Mouse (Mus musculus): ENCODE results near the gene Id2. TPM values are rescaled to one million over a fixed set of nuclear protein-coding genes. Genes with fewer than 3 reads are reported as not detected.

The Id2 gene
- total RNA-seq, 2 experiments from 2014 or later: 13.0 TPM

DNA sequence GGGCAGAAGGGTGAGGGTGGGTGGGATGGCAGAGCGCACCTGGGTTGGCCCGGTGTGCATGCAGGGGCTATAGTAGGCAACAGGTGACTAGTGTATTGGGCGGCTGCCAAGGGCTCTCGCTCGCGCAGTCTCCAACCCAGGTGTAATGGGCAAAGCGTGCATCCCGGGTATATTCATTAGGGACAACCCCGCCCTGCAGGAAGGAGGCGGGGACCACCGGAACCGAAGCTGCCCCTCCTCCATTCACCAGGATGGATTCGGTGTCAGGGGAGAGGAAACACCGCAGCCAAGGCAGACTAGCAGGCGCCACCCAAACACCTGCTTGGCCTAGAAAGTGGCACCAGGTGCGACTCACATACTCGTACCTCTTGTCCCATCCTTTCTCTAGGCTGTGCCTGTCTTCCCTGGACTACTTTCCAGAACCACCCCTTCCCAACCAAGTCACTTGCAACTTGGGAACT, 4.2 kb downstream of the Id2 start:
- DNase-seq: peak; percentile 18 to 22
- intact Hi-C loops (cut with DNase I): loop anchor here (1.0 to 10.0 kb wide), 10 partner anchors 65 to 1352 kb away; no protein-coding TSS in a partner anchor

DNA sequence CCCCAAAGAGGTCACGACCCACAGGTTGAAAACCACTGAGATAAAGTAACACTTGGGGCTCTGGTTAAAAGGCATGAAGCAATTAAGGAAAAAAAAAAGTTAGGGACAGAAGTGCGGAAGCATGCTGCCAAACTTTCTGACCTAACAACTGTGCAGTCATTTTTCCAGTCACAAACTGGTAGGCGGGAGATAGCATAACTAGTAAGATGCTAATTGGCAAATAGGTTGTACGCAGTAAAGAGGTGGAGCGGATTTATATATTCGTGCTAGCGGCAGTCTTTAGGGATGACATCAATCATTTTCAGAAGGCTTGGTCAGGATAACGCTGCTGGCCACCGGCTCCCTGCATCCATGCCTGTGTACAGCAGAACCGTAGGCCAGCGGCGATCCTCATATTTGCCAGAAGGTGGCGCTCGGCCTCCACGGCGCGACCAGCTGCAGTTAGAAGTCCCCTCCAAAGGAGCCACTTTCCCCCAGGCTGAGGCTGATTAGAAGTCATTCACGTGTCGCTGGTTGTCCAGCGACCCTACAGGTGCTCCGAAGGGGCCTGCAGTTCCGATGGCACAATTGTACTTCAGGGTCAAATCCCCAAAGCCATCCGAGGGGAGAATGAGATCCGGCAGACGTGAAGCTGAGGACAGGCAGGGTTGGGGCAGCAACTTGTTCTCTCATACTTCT, 4.8 kb downstream of the Id2 start:
- intact Hi-C loops (cut with DNase I): loop anchor here (1.0 to 10.0 kb wide), 10 partner anchors 65 to 1353 kb away; no protein-coding TSS in a partner anchor
- peak; percentile 89 to 91 for DNase-seq

DNA sequence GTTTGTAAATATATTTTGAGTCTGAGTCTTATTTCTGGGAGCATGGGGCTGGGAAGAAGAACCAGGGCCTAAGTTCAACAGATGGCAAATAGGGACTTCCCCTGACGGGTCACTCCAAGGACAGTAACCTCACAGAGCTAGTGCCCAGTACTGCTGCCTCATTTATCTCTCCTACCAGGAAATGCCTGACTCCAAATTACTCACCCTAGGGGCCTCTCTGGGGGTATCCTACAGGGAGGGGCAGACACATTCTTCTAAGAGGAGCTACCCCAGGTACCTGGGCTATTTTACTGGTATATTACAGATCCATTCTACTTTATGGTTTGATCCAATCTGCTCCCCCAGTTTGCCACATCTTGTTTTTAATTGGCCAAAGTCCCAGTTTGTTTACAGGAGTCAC, 7.5 kb downstream of the Id2 start:
- intact Hi-C loops (cut with DNase I): no loop called here
- DNase-seq: no peak

DNA sequence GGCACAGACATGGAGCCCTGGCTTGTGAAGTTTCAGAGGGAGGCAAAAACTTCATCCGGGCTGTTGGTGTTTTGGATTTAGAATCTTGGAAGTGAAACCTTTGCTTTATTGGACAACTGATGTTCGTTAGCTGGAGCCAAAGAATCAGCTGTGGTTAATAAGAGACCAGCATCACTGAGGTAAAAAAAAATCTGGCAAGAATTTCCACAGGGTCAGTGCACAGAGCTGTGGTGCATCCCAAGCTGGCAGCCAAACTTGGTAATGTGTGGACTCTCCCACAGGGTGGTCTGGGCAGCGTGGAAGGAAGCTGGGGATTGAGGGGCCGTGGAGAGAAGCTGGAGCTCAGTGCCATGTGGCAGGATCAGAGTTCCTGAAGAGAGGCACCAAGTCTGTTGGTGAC, 10.0 kb downstream of the Id2 start:
- intact Hi-C loops (cut with DNase I): no loop called here
- DNase-seq: no peak

DNA sequence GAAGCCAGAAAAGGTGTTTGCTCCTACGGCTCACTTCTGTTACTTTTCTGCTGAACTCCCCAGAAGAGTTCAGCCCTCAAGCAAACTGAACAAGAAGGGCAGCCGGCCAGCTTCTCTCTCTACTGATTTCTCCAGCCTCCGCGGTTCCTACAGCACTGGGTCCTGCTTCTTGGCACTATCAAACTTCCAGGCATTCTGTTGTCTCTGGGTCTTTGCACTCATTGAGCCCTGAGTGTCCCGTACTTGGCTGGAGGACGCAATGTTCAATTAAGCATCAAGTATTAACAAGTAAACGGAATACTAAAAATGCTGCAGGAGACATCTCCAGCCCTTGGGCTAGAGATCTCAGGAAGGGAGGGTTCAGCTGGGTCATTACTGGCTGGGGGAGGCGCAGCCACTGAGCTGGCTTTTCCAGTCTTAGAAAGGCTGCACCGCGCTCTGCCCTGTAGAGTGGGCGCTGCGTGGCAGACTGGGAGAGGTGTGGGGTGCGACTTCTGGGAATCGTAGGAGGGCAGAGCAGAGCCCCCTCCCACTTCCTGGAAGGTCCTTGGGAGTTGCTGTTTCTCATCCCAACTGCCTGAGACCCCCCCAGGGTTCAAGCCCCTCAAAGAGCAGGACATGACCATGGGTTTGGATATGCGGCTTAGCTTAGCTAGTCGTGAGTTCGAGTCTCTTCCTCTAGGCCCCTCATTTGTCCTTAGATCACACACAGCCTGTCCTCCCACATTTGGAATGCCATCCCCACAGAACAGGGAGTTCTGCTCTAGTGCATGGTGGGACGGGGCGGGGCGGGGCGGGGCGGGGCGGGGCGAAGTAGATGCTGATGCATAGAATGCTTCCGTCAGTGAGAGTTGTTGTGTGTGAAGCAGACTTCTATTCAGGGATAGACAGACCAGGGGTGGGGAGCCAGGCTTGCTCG, 13.4 kb downstream of the Id2 start:
- no peak for DNase-seq
- intact Hi-C loops (cut with DNase I): no loop called here

DNA sequence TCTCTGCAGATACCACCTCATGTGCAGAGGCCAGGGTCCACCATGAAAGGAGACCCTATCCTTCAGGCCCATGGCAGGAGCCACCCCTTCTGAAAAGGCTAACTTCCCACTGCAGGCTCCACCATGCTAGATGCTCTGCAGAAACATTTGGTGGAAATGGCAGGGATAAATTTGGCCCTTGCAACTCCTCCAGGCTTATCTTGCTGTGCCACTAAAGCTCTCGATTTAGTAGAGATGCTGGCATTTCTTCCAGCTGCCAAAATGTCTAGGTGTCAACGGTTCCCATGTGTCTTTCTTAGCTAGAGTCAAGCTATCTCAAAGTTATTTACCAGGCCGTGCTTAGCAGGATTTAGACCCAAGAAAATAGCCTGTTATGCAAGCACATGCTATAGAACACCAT, 22.6 kb downstream of the Id2 start:
- no peak for DNase-seq
- intact Hi-C loops (cut with DNase I): no loop called here

DNA sequence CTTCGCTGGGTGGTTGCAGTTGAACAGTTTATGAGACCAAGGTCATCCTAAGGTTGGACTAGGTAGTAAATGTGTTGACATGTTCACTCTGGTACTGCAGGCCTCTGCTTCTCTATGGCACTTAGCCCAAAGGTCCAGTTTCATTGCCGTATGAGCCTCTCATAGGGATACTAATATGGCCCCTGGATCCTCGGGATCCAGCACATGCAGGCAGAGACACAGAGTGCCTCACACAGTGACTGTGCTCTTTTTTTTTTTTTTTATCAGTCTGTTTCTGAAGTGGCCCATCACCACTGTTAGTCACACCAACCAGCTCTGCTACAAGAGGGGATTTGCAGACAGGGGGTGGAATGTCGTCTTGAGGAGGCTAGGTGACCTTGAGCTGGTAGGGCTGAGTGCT, 23.6 kb downstream of the Id2 start:
- intact Hi-C loops (cut with DNase I): no loop called here
- DNase-seq: no peak

DNA sequence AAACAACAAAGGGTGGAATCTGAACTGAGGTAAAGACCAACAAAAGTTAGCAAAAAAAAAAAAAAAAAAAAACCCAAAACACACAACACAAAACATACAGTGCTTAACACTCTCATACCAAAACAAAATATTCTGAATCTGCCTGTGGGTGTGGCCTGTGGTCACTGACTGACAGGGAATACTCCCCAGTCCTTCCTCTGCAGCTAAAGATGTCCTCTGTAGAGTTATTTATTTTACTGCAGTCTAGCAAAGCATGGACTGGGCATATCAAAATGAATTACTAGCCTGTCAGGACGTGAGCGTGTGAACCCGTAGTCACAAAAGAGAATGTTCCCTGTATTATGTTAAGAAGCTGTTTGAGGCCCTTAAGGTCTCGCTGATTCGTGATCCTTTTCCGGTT, 34.7 kb downstream of the Id2 start:
- DNase-seq: no peak
- intact Hi-C loops (cut with DNase I): no loop called here

DNA sequence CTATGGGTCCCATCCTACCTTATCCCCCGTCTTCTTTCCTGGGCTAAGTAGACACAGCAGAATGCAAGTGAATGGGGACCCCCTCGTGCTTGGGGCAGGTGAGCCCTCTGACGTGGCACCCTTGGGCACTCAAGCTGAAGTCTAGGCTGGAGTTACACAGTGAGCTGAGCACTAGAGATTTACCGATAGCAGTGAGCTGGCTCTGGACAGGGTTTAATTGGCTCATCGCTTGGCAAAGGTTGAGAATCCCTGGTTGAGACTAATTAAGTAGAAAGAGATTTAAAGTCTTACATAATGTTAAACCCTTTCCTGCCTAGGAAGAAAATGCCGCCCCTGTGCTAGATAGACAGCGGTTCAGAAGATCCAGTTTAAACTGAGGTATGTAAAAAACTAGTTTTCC, 36.0 kb downstream of the Id2 start:
- intact Hi-C loops (cut with DNase I): no loop called here
- no peak for DNase-seq

DNA sequence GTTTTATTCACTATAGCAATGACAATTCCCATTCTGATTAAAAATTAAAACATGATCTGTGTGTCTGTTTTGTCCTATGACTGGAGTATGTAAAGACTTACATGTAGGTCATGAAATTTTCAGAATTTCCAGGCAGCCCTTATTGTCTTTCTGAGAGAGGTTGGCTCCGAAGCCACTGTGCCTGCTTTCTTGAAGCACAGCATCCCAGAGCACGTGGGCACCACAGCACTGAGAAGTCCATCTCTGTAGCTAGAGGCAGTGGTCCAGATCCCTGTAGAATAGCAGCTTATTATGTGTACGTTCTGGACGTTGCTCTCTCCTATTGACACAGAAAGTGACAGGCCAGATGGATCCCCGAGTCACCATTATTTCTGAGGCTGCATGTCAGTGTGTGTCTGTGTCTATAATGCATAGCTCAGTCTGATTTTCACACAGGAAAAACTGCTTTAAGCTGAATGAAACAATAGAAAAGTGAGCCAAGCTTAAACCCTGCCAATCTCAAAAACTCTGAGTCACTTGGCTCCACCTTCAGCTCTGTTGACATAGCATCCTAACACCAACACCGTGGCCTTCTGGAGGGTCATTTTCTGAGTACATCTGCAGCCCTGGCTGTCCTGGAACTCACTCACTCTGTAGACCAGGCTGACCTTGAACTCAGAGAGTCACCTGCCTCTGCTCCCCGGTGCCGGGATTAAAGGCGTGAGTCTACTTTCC, 37.3 kb downstream of the Id2 start:
- intact Hi-C loops (cut with DNase I): no loop called here
- DNase-seq: no peak

DNA sequence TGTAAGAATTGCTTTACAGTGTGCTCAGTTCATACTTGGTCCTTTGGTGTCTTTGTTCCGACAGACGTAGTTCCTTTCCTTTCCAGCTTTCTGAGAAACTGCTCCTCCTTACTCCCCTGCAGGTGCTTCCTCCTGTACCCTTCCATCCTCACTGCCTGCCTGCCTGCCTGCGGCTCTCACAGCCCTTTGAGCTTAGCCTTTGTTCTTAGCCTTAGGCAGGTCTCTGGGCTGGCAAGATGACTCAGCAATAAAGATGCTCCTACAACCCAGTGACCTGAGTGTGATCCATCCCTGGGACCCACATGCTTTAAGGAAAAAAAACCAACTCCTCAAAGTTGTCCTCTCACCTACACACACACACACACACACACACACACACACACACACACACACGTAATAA, 42.0 kb downstream of the Id2 start:
- intact Hi-C loops (cut with DNase I): no loop called here
- no peak for DNase-seq

DNA sequence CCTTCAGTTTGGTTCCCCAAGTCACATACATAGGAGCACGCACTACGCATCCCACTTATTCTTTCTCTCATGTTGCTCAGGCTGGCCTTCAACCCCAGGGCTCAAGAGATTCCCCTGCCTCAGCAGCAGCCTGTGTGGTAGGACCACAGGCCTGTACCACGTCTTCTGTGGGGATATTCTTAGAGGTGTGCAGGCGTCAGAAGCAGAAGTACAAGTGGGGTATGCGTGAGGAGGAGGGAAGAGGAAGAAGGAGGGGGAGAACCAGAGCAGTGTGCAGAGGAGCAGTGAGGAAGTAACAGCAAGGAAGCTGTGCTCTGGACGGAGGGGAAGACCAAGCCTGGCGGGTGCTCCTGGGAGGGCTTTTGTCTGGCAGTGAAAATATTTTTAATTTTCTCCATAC, 42.4 kb downstream of the Id2 start:
- no peak for DNase-seq
- intact Hi-C loops (cut with DNase I): no loop called here

DNA sequence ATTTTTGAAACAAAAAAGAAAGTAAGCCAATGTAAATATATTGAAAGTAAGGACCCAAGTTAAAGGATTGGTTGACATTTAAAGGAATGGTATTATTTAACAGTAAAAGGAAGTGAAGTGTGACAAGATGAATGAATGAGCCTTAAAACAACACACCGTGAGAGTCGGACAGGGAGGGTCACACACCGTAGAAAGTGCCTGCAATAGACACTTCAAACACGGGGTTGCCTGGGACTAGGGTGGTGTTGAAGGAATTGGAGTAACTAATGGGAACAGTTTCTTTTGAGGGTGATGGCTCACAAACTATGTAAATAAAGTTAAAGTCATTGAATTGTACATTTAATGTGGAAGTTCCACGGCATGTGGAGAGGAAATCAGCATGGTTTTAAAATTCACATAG, 47.7 kb downstream of the Id2 start:
- intact Hi-C loops (cut with DNase I): no loop called here

DNA sequence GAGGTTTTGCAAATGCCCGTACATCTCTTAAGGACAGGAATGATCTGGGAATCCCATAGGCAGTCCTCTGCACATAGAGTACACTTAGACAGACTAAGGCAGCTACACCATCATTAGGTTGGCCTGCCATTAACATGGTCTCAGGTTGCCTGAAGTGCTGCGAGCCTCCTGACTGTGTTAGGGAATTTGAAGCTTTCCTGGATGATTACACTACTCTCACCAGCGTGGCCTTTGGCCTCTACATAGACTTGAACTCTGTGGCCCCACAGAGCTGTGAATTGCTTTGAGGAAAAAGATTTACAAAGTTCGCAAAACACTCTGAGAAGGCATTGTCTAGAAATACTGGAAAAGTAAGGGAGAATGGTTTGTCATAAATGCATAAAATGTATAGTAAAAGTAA, 52.4 kb downstream of the Id2 start:
- no peak for DNase-seq
- intact Hi-C loops (cut with DNase I): no loop called here

More for the DNA sequence above, 47.7 kb downstream of the Id2 start:
- DNase-seq: no peak

DNA sequence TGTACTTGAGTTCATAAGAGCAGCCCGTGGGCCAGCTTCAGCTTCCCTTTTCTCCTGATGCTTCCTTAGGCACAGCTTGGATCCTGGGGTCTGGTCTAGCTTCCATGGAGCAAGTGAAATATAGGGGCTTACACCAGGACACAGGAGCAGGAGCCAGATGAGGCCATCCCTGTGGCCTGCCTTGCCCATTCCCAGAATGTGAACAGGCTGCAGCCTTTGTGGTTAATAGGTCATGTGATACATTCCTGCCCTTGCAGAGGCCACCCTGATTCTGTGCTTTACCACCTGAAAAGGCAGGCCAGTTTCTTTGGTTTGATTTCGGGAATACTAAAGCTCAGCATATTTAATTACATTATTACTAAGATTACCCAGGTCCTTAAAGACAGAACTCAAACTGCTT, 52.9 kb downstream of the Id2 start:
- no peak for DNase-seq
- intact Hi-C loops (cut with DNase I): no loop called here

Other genes starting within 250 kb of the Id2 start
- 10 to 100 TPM; 74.1 to 77.0 TPM for gene Kidins220, start 122.2 kb downstream of the Id2 start, total RNA-seq (2021)